Mouse (Mus musculus): Measurements from ENCODE around the gene Angptl4.

GRCm38 (mm10) chr17:33786375-33786774, 4.7 kb upstream of the Angptl4 start:
- TF ChIP-seq CTCF (conservative IDR thresholded peaks at IDR 0.05; ENCODE audit: insufficient read depth, insufficient read length, low read depth, low read length), result no peak
- no peak for TF ChIP-seq POLR2A (IDR thresholded peaks at IDR 0.05; ENCODE audit: low read depth, low read length)

All from kidney, adult 2 months (tissue).